Mouse (Mus musculus): Measurements from ENCODE around the gene Mink1.
"Not testable (repeated sequence)": the region's sequence is repeated elsewhere in the genome, so short reads cannot be mapped to it uniquely, and the experiment has no call there.

Mink1 gene

DNA sequence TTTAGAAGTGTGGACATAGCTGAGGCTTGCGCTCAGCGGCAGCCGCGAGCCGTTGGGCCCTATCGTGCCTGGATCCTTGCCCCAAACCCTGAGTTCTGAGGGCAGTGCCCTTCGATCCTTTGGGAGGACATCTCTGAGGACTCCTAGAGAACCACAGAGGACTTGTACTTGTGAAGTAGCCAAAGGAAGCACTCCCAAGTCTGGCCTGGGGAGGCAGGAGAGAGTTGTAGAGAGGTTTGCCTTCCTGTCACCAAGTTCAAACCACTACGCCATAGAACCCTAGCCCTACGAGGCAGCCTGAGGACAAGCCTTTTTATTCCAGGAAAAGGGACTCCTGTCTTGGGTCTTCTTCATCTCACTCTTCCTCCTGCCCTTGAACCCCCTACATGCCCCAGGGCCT is 5.1 kb upstream of the Mink1 start:
- peak; percentile 65 for DNase-seq (ENCODE audit: low read depth, low spot score)

- no peak for DNase-seq (ENCODE audit: low read depth, low spot score)
Observed at GRCm38 (mm10) chr11:70561937-70562286, 769 bp upstream of the Mink1 start.

DNA sequence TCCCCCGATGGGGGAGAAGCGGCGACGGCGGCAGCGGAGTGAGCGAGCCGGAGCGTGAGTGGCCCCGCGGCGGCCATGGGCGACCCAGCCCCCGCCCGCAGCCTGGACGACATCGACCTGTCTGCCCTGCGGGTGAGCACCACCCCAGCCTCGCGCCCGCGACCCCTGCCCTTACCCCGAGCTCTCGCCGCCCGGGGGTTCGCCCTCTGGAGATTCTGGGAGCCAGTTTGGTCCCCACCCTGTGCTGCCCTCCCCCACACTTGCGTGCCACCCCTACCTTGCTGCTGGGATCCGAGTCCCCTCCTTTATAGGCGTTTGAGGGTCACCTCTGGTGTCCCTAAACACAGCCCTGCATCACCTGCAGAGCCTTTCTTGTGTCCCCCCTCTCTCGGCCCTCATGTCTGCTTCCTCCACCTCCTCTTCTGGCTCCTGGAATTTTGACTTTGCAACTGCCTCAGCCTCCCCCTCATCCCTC is 351 bp downstream of the Mink1 start:
- no peak for DNase-seq (ENCODE audit: low read depth, low spot score)

GRCm38 (mm10) chr11:70563470-70564275 is 992 bp downstream of the Mink1 start:
- DNase-seq (ENCODE audit: low read depth, low spot score): peak; percentile 66

DNA sequence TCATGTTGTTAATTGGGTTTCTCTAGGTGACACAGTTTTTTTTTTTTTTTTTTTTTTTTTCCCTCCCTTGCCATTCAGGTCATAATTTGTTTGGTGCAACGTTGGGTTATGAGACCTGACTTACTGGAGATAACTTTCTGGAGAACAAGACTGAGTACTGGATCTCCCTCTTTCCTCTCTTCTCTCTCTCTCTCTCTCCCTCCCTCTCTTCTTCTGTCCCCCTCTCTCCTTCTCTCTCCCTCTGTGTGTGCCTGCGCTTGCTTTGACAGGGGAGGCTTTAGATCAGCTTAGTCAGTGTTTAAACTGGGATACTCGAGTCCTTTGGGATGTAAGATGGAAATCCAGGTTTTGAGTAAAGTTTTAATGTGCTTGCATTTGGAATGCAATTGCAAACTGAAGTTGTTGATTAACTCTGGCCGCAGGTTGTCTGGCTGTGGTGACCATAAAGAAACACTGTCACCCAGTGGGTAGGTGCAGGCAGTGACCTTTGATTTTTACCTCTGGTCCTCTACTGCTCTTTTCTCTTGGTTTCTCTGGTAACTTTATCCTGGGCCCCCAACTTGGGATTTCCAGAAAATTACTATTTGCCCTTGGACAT is 1.7 kb downstream of the Mink1 start:
- DNase-seq (ENCODE audit: low read depth, low spot score): no peak

- DNase-seq (ENCODE audit: low read depth, low spot score): no peak
Observed at GRCm38 (mm10) chr11:70566586-70566985, 3.9 kb downstream of the Mink1 start.

GRCm38 (mm10) chr11:70570614-70571013 is 7.9 kb downstream of the Mink1 start:
- DNase-seq (ENCODE audit: low read depth, low spot score): not testable (repeated sequence)

- no peak for DNase-seq (ENCODE audit: low read depth, low spot score)
Observed at GRCm38 (mm10) chr11:70571641-70572040, 9.0 kb downstream of the Mink1 start.

GRCm38 (mm10) chr11:70572348-70572902 is 9.7 kb downstream of the Mink1 start:
- DNase-seq (ENCODE audit: low read depth, low spot score): no peak

DNA sequence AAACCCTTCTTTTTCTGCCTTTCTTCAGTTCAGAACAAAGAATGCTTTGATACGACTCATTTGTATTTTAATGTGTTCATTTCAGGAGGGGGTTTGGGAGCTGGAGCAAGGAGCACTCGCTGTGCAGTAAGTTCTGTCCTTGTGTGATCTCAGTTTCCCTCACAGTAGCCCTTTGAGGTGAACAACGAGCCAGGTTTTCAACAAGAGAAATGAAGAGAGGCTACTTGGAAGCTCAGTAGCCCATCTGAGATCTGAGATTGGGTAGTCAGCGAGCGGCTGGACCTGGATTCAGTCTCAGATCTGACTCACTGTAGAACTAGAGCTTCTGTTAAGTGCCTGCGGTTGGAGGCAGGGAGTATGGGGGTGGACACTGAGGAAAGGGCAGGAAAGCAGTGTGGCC is 11.2 kb downstream of the Mink1 start:
- no peak for DNase-seq (ENCODE audit: low read depth, low spot score)

DNA sequence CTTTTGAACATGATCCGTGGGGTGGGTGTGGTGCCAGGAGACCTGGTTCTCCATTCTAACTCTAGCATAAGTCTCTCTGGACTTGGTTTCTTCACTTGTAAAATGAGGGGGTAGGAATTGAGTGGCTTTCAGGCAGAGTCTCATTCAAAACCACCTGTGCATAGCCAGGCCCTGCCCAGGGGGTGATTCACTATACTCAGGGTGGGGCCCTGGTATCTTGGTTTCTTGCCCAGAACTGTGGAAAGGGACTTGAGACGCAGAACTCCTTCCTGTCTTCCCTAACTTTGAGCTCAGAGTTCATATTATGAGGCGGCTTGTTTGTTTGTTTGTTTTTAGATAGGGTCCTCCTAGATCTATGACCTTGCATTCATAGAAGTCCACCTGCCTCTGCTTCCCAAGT is 14.5 kb downstream of the Mink1 start:
- DNase-seq (ENCODE audit: low read depth, low spot score): no peak

GRCm38 (mm10) chr11:70578962-70579361 is 16.3 kb downstream of the Mink1 start:
- no peak for DNase-seq (ENCODE audit: low read depth, low spot score)

GRCm38 (mm10) chr11:70579710-70580357 is 17.2 kb downstream of the Mink1 start:
- no peak for DNase-seq (ENCODE audit: low read depth, low spot score)

GRCm38 (mm10) chr11:70580358-70580720 is 17.7 kb downstream of the Mink1 start:
- no peak for DNase-seq (ENCODE audit: low read depth, low spot score)

DNA sequence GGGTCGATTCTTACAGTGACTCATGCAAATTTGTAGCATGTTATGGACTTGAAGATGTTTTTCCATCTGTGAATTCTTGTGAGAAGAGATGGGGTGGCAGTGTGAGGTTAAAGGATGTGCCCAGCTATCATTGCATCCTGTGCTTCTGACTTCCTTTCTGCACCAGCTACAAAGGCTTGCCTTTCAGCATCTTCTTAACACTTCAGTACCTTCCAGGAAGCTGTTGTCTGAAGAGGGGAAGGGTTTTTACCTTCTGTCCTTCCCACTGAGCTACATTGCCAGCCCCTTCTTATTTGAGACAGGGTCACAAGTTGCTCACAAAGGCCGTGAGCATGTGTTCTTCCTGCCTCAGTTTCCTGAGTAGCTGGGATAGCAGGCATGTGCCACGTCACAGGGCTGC is 18.2 kb downstream of the Mink1 start:
- no peak for DNase-seq (ENCODE audit: low read depth, low spot score)

GRCm38 (mm10) chr11:70582196-70582595 is 19.5 kb downstream of the Mink1 start:
- DNase-seq (ENCODE audit: low read depth, low spot score): no peak

DNA sequence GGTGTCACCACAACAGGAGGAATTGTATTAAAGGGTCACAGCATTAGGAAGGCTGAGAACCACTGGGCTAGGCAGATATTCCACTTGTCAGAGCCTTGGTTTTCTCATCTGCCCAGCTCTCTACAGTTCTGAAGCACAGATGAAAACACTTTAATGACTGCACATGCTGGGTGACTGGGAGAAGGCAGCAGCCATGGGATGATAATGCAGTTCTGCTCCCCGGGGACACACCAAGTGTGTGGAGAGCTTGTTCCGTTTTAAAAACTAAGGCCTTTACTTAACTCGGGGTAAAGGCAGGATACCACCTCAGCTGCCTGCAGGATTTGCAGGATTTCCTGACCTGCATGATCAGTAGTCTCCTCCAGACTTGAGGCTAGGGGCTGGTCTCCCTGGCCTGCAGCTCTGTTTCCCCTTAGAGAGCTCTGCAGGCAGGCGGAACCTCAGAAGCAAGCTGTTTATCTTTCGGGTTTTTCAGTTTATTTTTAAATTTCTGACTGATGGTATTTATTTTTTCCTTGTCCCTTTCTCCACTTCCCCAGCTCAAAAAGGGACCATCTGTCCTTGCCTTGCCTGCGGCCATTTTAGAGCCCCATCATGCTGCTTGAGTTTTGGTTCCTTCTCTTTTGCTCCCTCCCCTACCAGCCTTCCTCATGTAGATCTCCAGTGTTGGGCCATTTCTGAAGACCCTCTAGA is 20.5 kb downstream of the Mink1 start:
- DNase-seq (ENCODE audit: low read depth, low spot score): no peak

DNA sequence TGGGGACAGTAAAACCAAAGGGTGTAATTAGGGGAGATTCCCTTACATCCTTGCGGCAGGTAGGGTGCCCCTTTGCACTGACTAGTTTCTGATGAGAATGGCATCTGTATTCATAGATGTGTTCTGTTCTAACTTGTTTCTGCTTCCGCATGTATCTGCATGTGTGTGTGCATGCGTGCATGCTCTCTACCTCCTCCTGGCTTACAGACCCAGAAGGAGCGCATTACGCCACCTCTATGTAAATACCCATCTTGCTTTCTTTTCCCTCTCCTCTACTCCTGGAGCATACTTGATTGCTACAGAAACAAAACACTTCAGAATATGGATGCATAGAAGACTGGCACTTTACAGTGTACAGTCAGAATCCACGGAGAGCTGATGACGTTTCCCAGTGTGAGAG is 21.1 kb downstream of the Mink1 start:
- DNase-seq (ENCODE audit: low read depth, low spot score): no peak

GRCm38 (mm10) chr11:70585457-70585856 is 22.8 kb downstream of the Mink1 start:
- no peak for DNase-seq (ENCODE audit: low read depth, low spot score)

DNA sequence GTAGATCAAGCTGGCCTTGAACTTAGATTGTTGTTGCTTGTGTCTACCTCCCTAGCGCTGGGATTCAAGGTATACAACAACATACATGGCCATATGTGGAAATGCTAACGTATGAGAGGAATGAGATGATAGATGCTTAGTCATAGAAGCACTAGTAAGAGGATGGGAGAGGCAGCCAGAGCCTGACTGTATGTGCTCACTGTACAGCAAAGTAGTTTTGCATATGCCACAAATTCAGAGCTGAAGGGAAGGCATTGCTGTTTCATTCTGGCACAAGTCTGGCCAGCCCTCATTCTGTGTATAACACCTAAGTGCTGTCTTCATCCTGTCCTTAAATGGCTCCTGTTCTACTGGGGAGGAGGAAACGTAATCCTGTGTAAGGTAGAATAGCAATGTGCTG is 23.6 kb downstream of the Mink1 start:
- DNase-seq (ENCODE audit: low read depth, low spot score): no peak

- DNase-seq (ENCODE audit: low read depth, low spot score): no peak
Observed at GRCm38 (mm10) chr11:70586954-70587353, 24.3 kb downstream of the Mink1 start.

GRCm38 (mm10) chr11:70591733-70592132 is 29.1 kb downstream of the Mink1 start:
- DNase-seq (ENCODE audit: low read depth, low spot score): no peak

Data from R1 (cell line).